10 mouse cellular contexts compared by ENCODE assay signal in genomic region chr14:20116149-20116605, GRCm38 (mm10). TPM values are rescaled to one million over a fixed set of nuclear protein-coding genes. Genes with fewer than 3 reads are reported as not detected.
DNase-seq lines count a peak whose midpoint lies in the region; ATAC-seq lines count a peak whose summit lies in the region.
"Had no signal": no experiment of that assay in that cellular context is flagged by ENCODE, and none has a peak within 500 bp of the region (broad histone marks: within the 10 kb centered on the region; RNA-seq: fewer than 3 reads in every experiment).

No protein-coding gene starts in this region.

- WGBS in forebrain, embryonic 10.5 days, result 68% methylated on average over 9 of the region's 9 CpGs
- 63% methylated on average over 9 of the region's 9 CpGs for WGBS in forebrain, embryonic 11.5 days
- WGBS in limb, embryonic 10.5 days, result 38% methylated on average over 9 of the region's 9 CpGs
- WGBS in midbrain, embryonic 13.5 days, result 67% methylated on average over 9 of the region's 9 CpGs

- 0 out of 2 replicates have a peak overlapping the region, but pooled peaks have one; percentile 30 for H3K27ac ChIP-seq in forebrain, embryonic 10.5 days
- no peak overlapping the region for H3K27ac ChIP-seq in forebrain, embryonic 11.5 days (ENCODE audit: low read depth, low read length)
- H3K27ac ChIP-seq in limb, embryonic 10.5 days, result peak overlapping the region; percentile 72
- H3K27ac ChIP-seq in midbrain, embryonic 13.5 days, result no peak overlapping the region
- H3K27ac ChIP-seq: midbrain, embryonic 15.5 days had no signal

- H3K4me3 ChIP-seq in forebrain, embryonic 10.5 days, result no peak overlapping the region
- no peak overlapping the region for H3K4me3 ChIP-seq in forebrain, embryonic 11.5 days (ENCODE audit: low read depth, low read length)
- no peak overlapping the region for H3K4me3 ChIP-seq in limb, embryonic 10.5 days
- H3K4me3 ChIP-seq in midbrain, embryonic 13.5 days (replicated peaks), result no peak overlapping the region
- H3K4me3 ChIP-seq: midbrain, embryonic 15.5 days had no signal

- 0 out of 2 replicates have a peak, but pooled peaks cover 3% of the 10 kb centered on the region for H3K9me3 ChIP-seq in forebrain, embryonic 10.5 days
- H3K9me3 ChIP-seq in forebrain, embryonic 11.5 days (ENCODE audit: control insufficient read depth, low read length), result no peaks in the 10 kb centered on the region; the same call in 1 of the 2 replicates
- no peaks in the 10 kb centered on the region for H3K9me3 ChIP-seq in limb, embryonic 10.5 days (replicated peaks)
- H3K9me3 ChIP-seq in midbrain, embryonic 13.5 days, result no peaks in the 10 kb centered on the region
- H3K9me3 ChIP-seq: midbrain, embryonic 15.5 days had no signal

- H3K36me3 ChIP-seq in forebrain, embryonic 10.5 days (replicated peaks), result no peaks in the 10 kb centered on the region
- H3K36me3 ChIP-seq in forebrain, embryonic 11.5 days (ENCODE audit: control insufficient read depth, insufficient read depth, low read length), result no peaks in the 10 kb centered on the region
- H3K36me3 ChIP-seq in limb, embryonic 10.5 days, result no peaks in the 10 kb centered on the region
- H3K36me3 ChIP-seq in midbrain, embryonic 13.5 days, result no peaks in the 10 kb centered on the region
- H3K36me3 ChIP-seq: midbrain, embryonic 15.5 days had no signal

- H3K27me3 ChIP-seq in forebrain, embryonic 10.5 days (ENCODE audit: poor library complexity, severe bottlenecking), result no peaks in the 10 kb centered on the region
- no peaks in the 10 kb centered on the region for H3K27me3 ChIP-seq in forebrain, embryonic 11.5 days (ENCODE audit: control insufficient read depth, insufficient read depth, low read length)
- H3K27me3 ChIP-seq in limb, embryonic 10.5 days (ENCODE audit: low read depth, poor library complexity, severe bottlenecking), result no peaks in the 10 kb centered on the region
- 0 out of 2 replicates have a peak, but pooled peaks cover 5% of the 10 kb centered on the region for H3K27me3 ChIP-seq in midbrain, embryonic 13.5 days
- H3K27me3 ChIP-seq: midbrain, embryonic 15.5 days had no signal

- peaks cover 21% of the 10 kb centered on the region for H3K4me1 ChIP-seq in forebrain, embryonic 10.5 days
- H3K4me1 ChIP-seq in forebrain, embryonic 11.5 days (replicated peaks; ENCODE audit: control insufficient read depth, insufficient read depth, low read length), result no peaks in the 10 kb centered on the region
- peaks cover 28% of the 10 kb centered on the region for H3K4me1 ChIP-seq in limb, embryonic 10.5 days
- no peaks in the 10 kb centered on the region; the same call in 1 of the 2 replicates for H3K4me1 ChIP-seq in midbrain, embryonic 13.5 days (replicated peaks)
- H3K4me1 ChIP-seq: midbrain, embryonic 15.5 days had no signal

- no peak for ATAC-seq in forebrain, embryonic 11.5 days (replicated peaks; ENCODE audit: low FRiP score)
- ATAC-seq in megakaryocyte, adult 5-6 weeks (ENCODE audit: poor library complexity, severe bottlenecking), result no peak
- no peak for ATAC-seq in midbrain, embryonic 13.5 days
- ATAC-seq: midbrain, embryonic 15.5 days had no signal

- intact Hi-C loops in heart, postnatal 10 days (cut with DNase I), result loop anchor here (5.0 kb wide), 1 partner anchor 66 kb away; the partner anchor contains the start of gene Kcnk5

- H3K9ac ChIP-seq in forebrain, embryonic 11.5 days (ENCODE audit: low read length), result no peak overlapping the region
- no peak overlapping the region for H3K9ac ChIP-seq in midbrain, embryonic 13.5 days (replicated peaks)
- H3K9ac ChIP-seq: midbrain, embryonic 15.5 days had no signal

- no peak overlapping the region for H3K4me2 ChIP-seq in forebrain, embryonic 11.5 days (ENCODE audit: low read depth, low read length, severe bottlenecking)
- H3K4me2 ChIP-seq in midbrain, embryonic 13.5 days (replicated peaks), result no peak overlapping the region
- H3K4me2 ChIP-seq: midbrain, embryonic 15.5 days had no signal

- DNase-seq in forebrain, embryonic 10.5 days (ENCODE audit: extremely low spot score, low spot score), result no peak
- DNase-seq in forebrain, embryonic 11.5 days (ENCODE audit: low spot score), result no peak
- peak; percentile 28 for DNase-seq in adrenal gland, postnatal 10 days
- peak; percentile 24 to 49 for DNase-seq in heart, postnatal 10 days
- no peak for DNase-seq in limb, embryonic 10.5 days (ENCODE audit: low spot score)
- no peak for DNase-seq in thymus, postnatal 14 days
- DNase-seq: right cerebral cortex, postnatal 14 days had no signal

RNA-seq across cellular contexts. Expression of gene Saysd1, which starts 22.2 kb away (rescaled TPM):
- polyA plus RNA-seq in forebrain, embryonic 10.5 days (2016; fragmentation: Nextera tagmentation; extraction: Ambion mirVana), result 10.9 and 11.9 TPM in 2 replicates
- polyA plus RNA-seq in forebrain, embryonic 11.5 days (2014; fragmentation: Nextera tagmentation; extraction: Ambion mirVana), result 11.6 and 11.7 TPM in 2 replicates
- 1 to 10 TPM; 4.5 to 6.5 TPM for total RNA-seq in adrenal gland, postnatal 10 days (2021)
- 1 to 10 TPM; 2.5 to 2.8 TPM for total RNA-seq in heart, postnatal 10 days (2021)
- 11.5 and 12.3 TPM in 2 replicates for polyA plus RNA-seq in limb, embryonic 10.5 days (2016; fragmentation: Nextera tagmentation; extraction: Ambion mirVana)
- total RNA-seq in megakaryocyte, adult 5-6 weeks (2015), result 3.9 and 4.1 TPM in 2 replicates
- 1.5 and 1.7 TPM in 2 replicates for total RNA-seq in megakaryocyte, adult 5-6 weeks (2017)
- 14.8 and 15.1 TPM in 2 replicates for polyA plus RNA-seq in midbrain, embryonic 13.5 days (2015; fragmentation: Nextera tagmentation; extraction: Ambion mirVana)

Comparison
In these comparisons a context has a peak if more than half of its experiments do, and no peak if none do; other contexts are left out.
1. H3K27ac ChIP-seq: peak in forebrain, embryonic 10.5 days (single experiment) and limb, embryonic 10.5 days (single experiment); none in forebrain, embryonic 11.5 days (single experiment) and midbrain, embryonic 13.5 days (single experiment).
2. DNase-seq: peak in adrenal gland, postnatal 10 days (single experiment) and heart, postnatal 10 days (2 of 2); none in forebrain, embryonic 10.5 days (single experiment), forebrain, embryonic 11.5 days (single experiment), limb, embryonic 10.5 days (single experiment) and thymus, postnatal 14 days (single experiment).